Mouse (Mus musculus) brain, embryonic 14.5 days (tissue): ENCODE data around the gene Rnf6.
"Not testable (repeated sequence)": the region's sequence is repeated elsewhere in the genome, so short reads cannot be mapped to it uniquely, and the experiment has no call there.

ENCODE experiments used
- CTCF ChIP-seq: fragments of 200-500 bp; IDR thresholded peaks from 2 replicates; pipeline ENCODE4 v1.5.1; 2012; ENCODE audit warnings: inconsistent platforms, mild to moderate bottlenecking, moderate library complexity, borderline replicate concordance; ENCODE audit not compliant: insufficient read depth, insufficient read length; ENCODE audit errors: extremely low read depth
- POLR2A ChIP-seq: fragments of 200-500 bp; IDR thresholded peaks from 2 replicates; pipeline ENCODE4 v1.6.1; 2012; ENCODE audit warnings: mild to moderate bottlenecking, inconsistent platforms, borderline replicate concordance; ENCODE audit not compliant: poor library complexity, insufficient read depth, insufficient read length, severe bottlenecking; ENCODE audit errors: extremely low read depth

GRCm38 (mm10) chr5:146170621-146171020 is 50.7 kb downstream of the Rnf6 start, which contains the start of gene Gm6309:
- not testable (repeated sequence) for TF ChIP-seq POLR2A, CTCF
